Mouse (Mus musculus) liver, embryonic 16.5 days (tissue): Measurements from ENCODE around the gene Dmd. TPM values are rescaled to one million over a fixed set of nuclear protein-coding genes. Genes with fewer than 3 reads are reported as not detected.

Experiments used
- ATAC-seq: fragments of 200-750 bp; cut with Nextera tagmentation; 2 replicates; pipeline ENCODE4 v1.8.0; 2017; ENCODE audit warnings: low read depth, mild to moderate bottlenecking, moderate number of reproducible peaks, moderate library complexity
- H3K27ac ChIP-seq: fragments of 300-500 bp; sonication (generic); 2 replicates; pipeline ENCODE4 v1.5.1; 2014; ENCODE audit warnings: mild to moderate bottlenecking, low read length
- H3K27me3 ChIP-seq: fragments of 300-500 bp; sonication (generic); 2 replicates; pipeline ENCODE4 v1.6.1; 2014; ENCODE audit warnings: low read depth, low read length, mixed read lengths; ENCODE audit not compliant: control insufficient read depth, insufficient read depth
- H3K36me3 ChIP-seq: fragments of 300-500 bp; sonication (generic); 2 replicates; pipeline ENCODE4 v1.6.1; 2014; ENCODE audit warnings: mild to moderate bottlenecking; ENCODE audit not compliant: control insufficient read depth, insufficient read depth
- H3K4me1 ChIP-seq: fragments of 300-500 bp; sonication (generic); 2 replicates; pipeline ENCODE4 v1.6.1; 2014; ENCODE audit warnings: low read depth, low read length, mixed read lengths; ENCODE audit not compliant: control insufficient read depth
- H3K4me2 ChIP-seq: fragments of 300-500 bp; sonication (generic); 2 replicates; pipeline ENCODE4 v1.6.1; 2014; ENCODE audit warnings: low read depth, low read length, mixed read lengths
- H3K4me3 ChIP-seq: fragments of 300-500 bp; sonication (generic); 2 replicates; pipeline ENCODE4 v1.5.1; 2014; ENCODE audit warnings: low read depth, mild to moderate bottlenecking, low read length
- H3K9ac ChIP-seq: fragments of 300-500 bp; sonication (generic); 2 replicates; pipeline ENCODE4 v1.6.1; 2014; ENCODE audit warnings: low read depth, low read length
- H3K9me3 ChIP-seq: fragments of 300-500 bp; sonication (generic); replicated peaks from 2 replicates; pipeline ENCODE4 v1.6.1; 2016; ENCODE audit warnings: low read length; ENCODE audit not compliant: control insufficient read depth
- WGBS: fragments of 180-500 bp; shearing (Covaris S2); extraction: QIAGEN DNeasy Blood & Tissue Kit; methylation state at CpG from one replicate; pipeline ENCODE4 v1.1.7; 2014; ENCODE audit not compliant: insufficient replicate concordance; 5-methylcytosine and 5-hydroxymethylcytosine counted together
- polyA plus RNA-seq: library from polyadenylated mRNA; unstranded; fragments of >200 nt; fragmentation: Nextera tagmentation; extraction: Ambion mirVana; gene quantifications from 2 replicates; pipeline ENCODE4 v1.2.1, GENCODE M21; 2015

The Dmd gene
- polyA plus RNA-seq, 1 experiment from 2014 or later = 10.0 TPM

GRCm38 (mm10) chrX:85226883-85227282 lies 2278.2 kb downstream of the Dmd start:
- H3K27ac ChIP-seq = no peak overlapping the region
- no peaks in the 10 kb centered on the region for H3K36me3 ChIP-seq
- no peak overlapping the region for H3K9ac ChIP-seq
- no peak for ATAC-seq
- H3K27me3 ChIP-seq = no peaks in the 10 kb centered on the region
- H3K4me2 ChIP-seq = no peak overlapping the region
- H3K4me3 ChIP-seq = no peak overlapping the region
- no peaks in the 10 kb centered on the region for H3K4me1 ChIP-seq
- no peaks in the 10 kb centered on the region for H3K9me3 ChIP-seq

GRCm38 (mm10) chrX:85249379-85249778 lies 2300.7 kb downstream of the Dmd start, which contains the start of gene Fthl17a:
Gene Fthl17a, plus strand, starts transcription at chrX:85249679.
- WGBS = 59% methylated on average over 2 of the region's 2 CpGs
- H3K27me3 ChIP-seq = no peaks in the 10 kb centered on the region
- no peak within 1 kb of the TSS for H3K4me2 ChIP-seq
- no peak for ATAC-seq
- no peak within 1 kb of the TSS for H3K9ac ChIP-seq
- H3K9me3 ChIP-seq = no peaks in the 10 kb centered on the region
- no peaks in the 10 kb centered on the region for H3K4me1 ChIP-seq
- no peak within 1 kb of the TSS for H3K4me3 ChIP-seq
- no peaks in the 10 kb centered on the region for H3K36me3 ChIP-seq
- H3K27ac ChIP-seq = no peak within 1 kb of the TSS
